Mouse (Mus musculus) megakaryocyte, adult 5-6 weeks (primary cell): ENCODE results near the gene Vps51. TPM values are rescaled to one million over a fixed set of nuclear protein-coding genes. Genes with fewer than 3 reads are reported as not detected.
A peak's percentile ranks its signal among the peaks of the same experiment; 100 is the strongest.
"Not testable (repeated sequence)": the region's sequence is repeated elsewhere in the genome, so short reads cannot be mapped to it uniquely, and the experiment has no call there.

Experiments used
- ATAC-seq: 2 replicates; pipeline ENCODE4 v1.8.0; 2016; ENCODE audit warnings: mild to moderate bottlenecking, inconsistent platforms; ENCODE audit not compliant: poor library complexity, severe bottlenecking
- total RNA-seq, 2 experiments: library from RNA; stranded (forward) in 1 of 2; stranded (reverse) in 1 of 2; fragments of 153-499, 151-499 nt in 1 of 2; fragments of 221-1000, 200-1000 nt in 1 of 2; gene quantifications; 2 replicates each; pipeline versions ENCODE4 v1.2.3 to v1.2.4; 2015 to 2017

Gene Vps51
- total RNA-seq, 2 experiments from 2014 or later = 58.3 to 78.7 TPM

- ATAC-seq = no peak
Observed at GRCm38 (mm10) chr19:6052516-6052915, 24.5 kb downstream of the Vps51 start.

DNA sequence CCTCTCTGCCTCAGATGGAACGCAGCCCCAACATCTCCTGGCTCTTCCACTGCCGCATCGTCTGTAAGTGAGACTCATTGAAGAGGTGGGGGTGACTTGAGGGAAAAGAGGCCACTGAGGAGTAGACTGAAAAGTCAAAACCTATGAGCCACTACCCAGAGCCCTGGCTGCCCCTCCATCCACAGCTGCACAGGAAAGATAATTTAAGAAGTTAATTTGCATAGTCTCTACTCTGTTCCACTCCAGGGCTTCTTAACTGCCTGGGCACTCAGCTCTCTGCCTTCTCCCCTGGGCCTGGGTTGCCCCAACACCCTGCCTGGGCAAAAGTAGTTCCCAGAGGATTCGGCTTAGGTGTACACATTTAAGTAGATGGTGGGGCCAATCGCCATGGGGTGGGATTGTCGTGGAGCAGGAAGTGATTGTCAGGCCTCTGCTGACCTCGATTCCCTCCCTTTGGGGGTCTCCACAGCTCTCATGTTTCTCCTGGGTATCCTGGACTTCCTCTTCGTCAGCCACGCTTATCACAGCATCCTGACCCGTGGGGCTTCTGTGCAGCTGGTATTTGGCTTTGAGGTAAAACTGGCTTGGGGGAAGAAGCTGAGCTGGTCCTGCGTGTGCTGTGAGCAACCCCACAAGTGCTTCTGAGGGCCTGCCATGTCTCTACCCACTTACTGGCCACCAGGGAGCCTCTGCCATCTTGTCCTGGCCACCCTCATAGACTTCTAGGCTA is 28.2 kb downstream of the Vps51 start:
- no peak for ATAC-seq

GRCm38 (mm10) chr19:6047899-6048166 is 29.2 kb downstream of the Vps51 start:
- ATAC-seq = no peak

DNA sequence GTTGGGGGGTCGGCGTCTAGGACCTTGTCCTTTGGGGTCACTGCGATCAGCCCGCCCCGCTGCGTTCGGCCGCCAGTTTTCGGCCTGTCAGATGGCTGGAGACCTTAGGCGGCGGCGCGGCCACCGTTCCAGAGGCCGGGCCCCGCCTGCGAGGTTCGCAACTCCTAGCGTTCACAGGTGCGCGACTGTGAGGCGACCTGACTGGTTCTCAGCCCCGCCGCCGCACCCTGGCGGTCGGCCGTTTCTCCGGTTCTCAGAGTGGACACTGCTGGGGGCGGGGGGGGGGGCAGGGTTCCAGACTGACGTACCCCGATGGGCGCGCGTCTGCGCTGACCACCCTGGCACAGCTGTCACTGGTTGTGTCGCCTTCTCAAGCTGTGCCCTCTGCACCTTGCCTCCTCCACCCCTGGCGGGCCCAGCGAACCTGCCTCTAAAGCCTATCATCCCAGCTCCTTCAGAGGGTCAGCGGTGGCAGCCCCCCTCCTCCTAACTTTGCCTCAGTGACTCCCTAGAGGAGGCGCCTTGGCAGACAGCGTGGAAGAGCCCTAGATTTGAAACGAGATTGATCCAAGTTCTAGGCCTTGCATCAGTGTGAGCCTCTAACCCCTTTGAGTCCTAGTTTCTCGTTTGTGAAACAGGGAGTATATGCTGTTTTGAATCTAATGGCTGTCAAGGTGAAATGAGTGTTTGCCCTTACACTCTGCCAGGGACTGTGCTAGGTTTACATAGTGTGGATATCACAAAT is 29.7 kb downstream of the Vps51 start:
- no peak for ATAC-seq

DNA sequence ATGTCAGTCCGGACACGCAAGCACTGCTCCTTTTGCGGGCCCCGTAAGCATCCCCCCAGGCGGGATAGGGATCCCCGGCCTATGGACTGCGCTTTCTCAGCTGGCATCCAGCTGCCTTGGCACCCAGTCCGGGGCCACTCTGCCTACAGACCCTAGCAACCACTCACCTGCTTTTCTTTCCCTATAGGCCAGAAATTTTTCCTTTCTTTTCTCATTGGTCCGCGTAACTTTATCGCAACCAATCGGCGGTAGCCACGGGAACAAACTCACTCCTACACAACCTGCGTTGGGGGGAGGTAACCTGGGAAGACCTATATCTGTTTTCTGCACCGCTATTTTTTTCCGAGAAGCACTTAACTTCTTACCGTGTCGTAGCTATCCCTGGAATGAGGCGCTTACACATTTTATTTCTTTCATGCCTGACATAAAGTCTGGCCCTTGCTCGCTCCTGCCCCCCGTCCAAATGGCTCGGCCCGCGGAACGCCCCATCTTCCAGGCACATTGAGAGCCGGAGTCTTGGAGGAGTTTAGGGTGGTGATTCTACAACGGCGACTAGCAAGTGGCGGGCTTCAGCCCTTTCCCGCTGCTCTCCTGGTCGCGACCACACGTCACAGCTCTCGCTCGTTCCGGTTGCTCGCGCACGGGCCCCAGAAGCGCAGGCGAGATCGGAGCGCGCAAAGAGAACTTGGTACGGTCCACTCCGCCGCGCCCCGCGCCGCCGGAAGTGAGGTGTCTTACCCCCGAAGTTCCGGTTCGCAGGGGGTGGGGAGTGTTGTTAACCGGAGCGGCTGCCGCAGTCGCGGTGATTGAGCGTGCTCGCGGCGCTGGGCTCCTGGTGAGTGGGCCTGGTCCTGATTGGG is 30.5 kb downstream of the Vps51 start, which contains the start of gene Syvn1:
Gene Syvn1, plus strand, starts transcription at position 283 of the 860 bp plus-strand sequence.
- peak; percentile 87 for ATAC-seq

GRCm38 (mm10) chr19:6045366-6046293 is 31.4 kb downstream of the Vps51 start:
- peak; percentile 17 for ATAC-seq

- not testable (repeated sequence) for ATAC-seq
Observed at GRCm38 (mm10) chr19:6044102-6044501, 32.9 kb downstream of the Vps51 start.

- no peak for ATAC-seq
Observed at GRCm38 (mm10) chr19:6042293-6042692, 34.7 kb downstream of the Vps51 start.

GRCm38 (mm10) chr19:6040002-6040401 is 37.0 kb downstream of the Vps51 start:
- ATAC-seq = no peak

- ATAC-seq = no peak
Observed at GRCm38 (mm10) chr19:6038326-6038725, 38.7 kb downstream of the Vps51 start.

DNA sequence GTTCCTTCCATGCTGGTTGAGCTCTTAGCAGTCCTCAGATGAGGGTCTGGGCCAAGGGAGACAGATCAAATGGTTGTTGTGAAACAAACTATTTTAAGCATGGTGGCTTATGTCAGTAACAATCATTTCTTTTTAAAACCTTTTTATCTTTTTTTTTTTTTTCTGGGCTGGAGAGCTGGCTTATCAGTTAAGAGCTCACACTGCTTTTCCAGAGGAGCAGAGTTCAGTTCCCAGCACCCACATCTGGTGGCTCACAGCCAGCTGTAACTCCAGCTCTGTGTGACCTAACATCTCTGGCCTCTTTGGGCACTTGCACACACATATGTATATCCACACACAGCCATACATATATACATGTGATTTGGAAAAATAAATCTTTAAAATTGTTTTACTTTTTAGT is 39.3 kb downstream of the Vps51 start:
- ATAC-seq = no peak

DNA sequence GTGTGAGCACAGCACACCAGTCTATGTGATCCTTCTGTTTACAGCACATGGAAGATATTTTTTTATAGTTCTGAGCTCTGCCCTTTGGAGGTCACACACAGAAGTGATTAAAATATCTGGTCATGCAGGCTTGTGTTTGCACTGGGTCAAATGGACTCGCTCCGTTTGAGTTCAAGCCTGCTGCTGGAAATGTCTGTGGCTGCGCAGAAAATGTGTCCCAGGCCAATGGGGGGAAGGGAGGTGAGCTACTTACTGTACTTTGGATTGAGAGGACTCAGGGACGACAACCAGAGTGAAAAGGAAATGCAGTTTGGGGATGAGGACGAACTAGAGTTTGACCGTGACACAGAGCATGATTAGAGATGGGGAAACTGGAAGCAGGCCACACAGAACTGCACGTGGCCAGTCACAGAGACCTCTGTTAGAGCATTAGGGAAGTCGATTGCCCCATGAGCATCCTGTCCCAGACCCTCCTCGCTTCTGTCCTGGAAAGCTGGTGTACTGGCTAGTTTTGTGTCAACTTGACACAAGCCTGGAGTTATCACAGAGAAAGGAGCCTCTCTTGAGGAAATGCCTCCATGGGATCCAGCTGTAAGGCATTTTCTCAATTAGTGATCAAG is 41.0 kb downstream of the Vps51 start:
- peak; percentile 43; the same call in 1 of the 2 replicates for ATAC-seq

- ATAC-seq = no peak
Observed at GRCm38 (mm10) chr19:6030520-6031280, 46.3 kb downstream of the Vps51 start.

DNA sequence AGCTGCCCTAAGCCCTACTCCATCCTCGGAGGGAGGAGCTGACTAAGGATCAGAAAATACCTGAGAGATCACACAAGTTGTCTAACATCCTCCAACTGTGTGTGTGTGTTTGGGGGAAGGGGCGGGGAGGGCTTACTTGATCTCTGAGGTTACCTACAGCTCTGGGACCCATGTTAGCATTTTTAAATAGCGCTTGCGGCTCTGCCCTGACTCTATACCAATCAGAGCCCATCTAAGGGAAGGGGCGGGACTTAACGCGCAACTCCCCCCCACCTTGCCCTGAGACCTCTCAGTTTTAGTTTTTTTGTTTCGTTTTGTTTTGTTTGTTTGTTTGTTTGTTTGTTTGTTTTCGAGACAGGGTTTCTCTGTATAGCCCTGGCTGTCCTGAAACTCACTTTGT is 47.6 kb downstream of the Vps51 start:
- no peak for ATAC-seq

- no peak for ATAC-seq
Observed at GRCm38 (mm10) chr19:6028991-6029390, 48.0 kb downstream of the Vps51 start.

DNA sequence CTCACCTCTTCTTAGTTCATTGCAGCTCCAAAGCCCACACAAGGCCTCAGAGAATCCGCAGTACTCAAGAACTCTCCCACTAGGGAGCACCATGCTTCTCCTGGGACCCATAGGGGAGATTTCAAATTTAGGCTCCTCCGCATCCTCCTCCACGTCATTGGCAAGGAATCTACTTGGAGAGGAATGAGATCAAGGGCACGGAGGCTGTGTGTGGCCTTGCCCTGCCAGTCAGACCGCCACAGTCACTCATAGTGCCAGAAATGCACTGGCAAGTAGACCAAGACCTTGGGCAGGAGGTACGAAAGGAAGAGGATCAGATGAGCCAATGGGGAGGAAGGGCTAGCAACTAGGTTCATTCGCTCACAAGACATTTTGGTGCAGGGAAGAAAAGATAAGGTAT is 53.1 kb downstream of the Vps51 start:
- ATAC-seq = no peak

DNA sequence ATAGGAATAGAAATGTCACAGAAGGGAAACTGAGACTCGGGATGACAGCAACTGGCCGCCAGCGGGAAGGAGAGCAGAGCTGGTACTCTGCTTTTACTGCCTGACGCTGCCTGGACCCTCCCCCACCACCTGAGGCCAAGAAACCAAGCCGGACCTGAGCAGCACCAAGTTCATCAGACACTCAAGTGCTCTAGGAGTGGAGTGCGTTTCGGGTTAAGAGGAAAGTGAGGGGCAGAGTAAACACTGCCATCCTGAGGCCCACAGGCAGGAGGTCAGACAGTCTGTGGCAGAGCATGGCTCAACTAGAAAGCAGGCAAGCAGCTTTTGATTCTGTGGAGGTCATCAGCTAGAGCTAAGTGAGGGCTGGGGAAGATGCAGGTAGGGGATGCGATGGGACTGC is 54.0 kb downstream of the Vps51 start:
- no peak for ATAC-seq

DNA sequence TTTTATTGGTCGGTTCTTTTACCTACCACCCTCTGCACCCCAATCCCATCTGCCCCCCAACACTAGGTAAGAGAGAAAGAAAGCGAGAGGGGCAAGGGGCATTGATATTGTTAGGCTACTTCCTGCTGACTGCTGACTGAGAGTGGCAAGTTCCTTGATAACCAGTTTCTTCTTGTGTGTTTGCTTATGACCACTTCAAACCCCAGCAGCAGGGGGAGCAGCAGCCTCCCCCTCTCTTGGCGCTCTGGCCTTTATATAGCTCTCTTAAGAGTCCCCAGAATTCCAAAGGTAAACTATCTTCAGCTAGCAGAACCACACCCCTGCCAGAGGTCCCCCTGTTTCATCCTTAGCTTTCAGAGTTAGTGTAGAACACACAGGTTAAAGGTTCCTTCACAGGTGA is 56.8 kb downstream of the Vps51 start:
- no peak for ATAC-seq
